Mouse (Mus musculus): ENCODE data around the gene Arhgef1. TPM values are rescaled to one million over a fixed set of nuclear protein-coding genes. Genes with fewer than 3 reads are reported as not detected.

Arhgef1 gene
- polyA plus RNA-seq, 1 experiment: 39.6 TPM

GRCm38 (mm10) chr7:24907211-24907748 is 4.6 kb downstream of the Arhgef1 start:
- H3K27ac ChIP-seq (ENCODE audit: control insufficient read depth, insufficient read depth, low read depth, low read length): no peak overlapping the region
- no peaks in the 10 kb centered on the region for H3K27me3 ChIP-seq (ENCODE audit: control insufficient read depth, insufficient read depth, low read length)
- H3K4me3 ChIP-seq (ENCODE audit: control insufficient read depth, low read depth, low read length): no peak overlapping the region
- no peaks in the 10 kb centered on the region for H3K36me3 ChIP-seq (ENCODE audit: control insufficient read depth, insufficient read depth, low read length)
- peaks cover 3% of the 10 kb centered on the region; the same call in 1 of the 2 replicates for H3K4me1 ChIP-seq (ENCODE audit: control insufficient read depth, insufficient read depth, low read length)
- TF ChIP-seq POLR2A (IDR thresholded peaks at IDR 0.05; ENCODE audit: control insufficient read depth, low read depth, low read length): no peak
- no peak for TF ChIP-seq CTCF (IDR thresholded peaks at IDR 0.05; ENCODE audit: control insufficient read depth, insufficient read depth, insufficient replicate concordance, low read depth, low read length)

- H3K36me3 ChIP-seq (ENCODE audit: control insufficient read depth, insufficient read depth, low read length): no peaks in the 10 kb centered on the region
Measured at GRCm38 (mm10) chr7:24912480-24912879, 9.8 kb downstream of the Arhgef1 start.

GRCm38 (mm10) chr7:24918763-24919323 is 16.1 kb downstream of the Arhgef1 start:
- Histone ChIP-seq H3K4me3 (ENCODE audit: control insufficient read depth, low read depth, low read length) (no peak overlapping the region), H3K27ac (ENCODE audit: control insufficient read depth, insufficient read depth, low read depth, low read length) (no peak overlapping the region), H3K36me3 (ENCODE audit: control insufficient read depth, insufficient read depth, low read length) (no peaks in the 10 kb centered on the region; the same call in 1 of the 2 replicates), H3K4me1 (ENCODE audit: control insufficient read depth, insufficient read depth, low read length) (no peaks in the 10 kb centered on the region), H3K27me3 (ENCODE audit: control insufficient read depth, insufficient read depth, low read length) (no peaks in the 10 kb centered on the region)
- TF ChIP-seq POLR2A (IDR thresholded peaks at IDR 0.05; ENCODE audit: control insufficient read depth, low read depth, low read length) (no peak), CTCF (IDR thresholded peaks at IDR 0.05; ENCODE audit: control insufficient read depth, insufficient read depth, insufficient replicate concordance, low read depth, low read length) (no peak)

More at GRCm38 (mm10) chr7:24912480-24912879, 9.8 kb downstream of the Arhgef1 start:
- Histone ChIP-seq H3K4me3 (ENCODE audit: control insufficient read depth, low read depth, low read length) (no peak overlapping the region), H3K4me1 (ENCODE audit: control insufficient read depth, insufficient read depth, low read length) (no peaks in the 10 kb centered on the region), H3K27me3 (ENCODE audit: control insufficient read depth, insufficient read depth, low read length) (no peaks in the 10 kb centered on the region), H3K27ac (ENCODE audit: control insufficient read depth, insufficient read depth, low read depth, low read length) (no peak overlapping the region)
- TF ChIP-seq CTCF (IDR thresholded peaks at IDR 0.05; ENCODE audit: control insufficient read depth, insufficient read depth, insufficient replicate concordance, low read depth, low read length) (no peak), POLR2A (IDR thresholded peaks at IDR 0.05; ENCODE audit: control insufficient read depth, low read depth, low read length) (no peak)

GRCm38 (mm10) chr7:24919728-24920127 is 17.0 kb downstream of the Arhgef1 start:
- H3K27me3 ChIP-seq (ENCODE audit: control insufficient read depth, insufficient read depth, low read length): no peaks in the 10 kb centered on the region
- H3K4me3 ChIP-seq (ENCODE audit: control insufficient read depth, low read depth, low read length): no peak overlapping the region
- TF ChIP-seq CTCF (IDR thresholded peaks at IDR 0.05; ENCODE audit: control insufficient read depth, insufficient read depth, insufficient replicate concordance, low read depth, low read length): no peak
- no peak for TF ChIP-seq POLR2A (IDR thresholded peaks at IDR 0.05; ENCODE audit: control insufficient read depth, low read depth, low read length)
- H3K4me1 ChIP-seq (ENCODE audit: control insufficient read depth, insufficient read depth, low read length): no peaks in the 10 kb centered on the region
- no peaks in the 10 kb centered on the region; the same call in 1 of the 2 replicates for H3K36me3 ChIP-seq (ENCODE audit: control insufficient read depth, insufficient read depth, low read length)
- H3K27ac ChIP-seq (ENCODE audit: control insufficient read depth, insufficient read depth, low read depth, low read length): no peak overlapping the region

GRCm38 (mm10) chr7:24930475-24930874 is 27.8 kb downstream of the Arhgef1 start:
- H3K4me1 ChIP-seq (ENCODE audit: control insufficient read depth, insufficient read depth, low read length): peaks cover 14% of the 10 kb centered on the region
- no peak overlapping the region for H3K4me3 ChIP-seq (ENCODE audit: control insufficient read depth, low read depth, low read length)
- no peaks in the 10 kb centered on the region; the same call in 1 of the 2 replicates for H3K27me3 ChIP-seq (ENCODE audit: control insufficient read depth, insufficient read depth, low read length)
- H3K36me3 ChIP-seq (ENCODE audit: control insufficient read depth, insufficient read depth, low read length): no peaks in the 10 kb centered on the region
- H3K27ac ChIP-seq (ENCODE audit: control insufficient read depth, insufficient read depth, low read depth, low read length): no peak overlapping the region
- TF ChIP-seq POLR2A (IDR thresholded peaks at IDR 0.05; ENCODE audit: control insufficient read depth, low read depth, low read length) (no peak), CTCF (IDR thresholded peaks at IDR 0.05; ENCODE audit: control insufficient read depth, insufficient read depth, insufficient replicate concordance, low read depth, low read length) (no peak)

GRCm38 (mm10) chr7:24931651-24932050 is 28.9 kb downstream of the Arhgef1 start:
- TF ChIP-seq POLR2A (IDR thresholded peaks at IDR 0.05; ENCODE audit: control insufficient read depth, low read depth, low read length) (no peak), CTCF (IDR thresholded peaks at IDR 0.05; ENCODE audit: control insufficient read depth, insufficient read depth, insufficient replicate concordance, low read depth, low read length) (no peak)
- Histone ChIP-seq H3K27ac (ENCODE audit: control insufficient read depth, insufficient read depth, low read depth, low read length) (no peak overlapping the region), H3K27me3 (ENCODE audit: control insufficient read depth, insufficient read depth, low read length) (no peaks in the 10 kb centered on the region; the same call in 1 of the 2 replicates), H3K4me1 (ENCODE audit: control insufficient read depth, insufficient read depth, low read length) (peaks cover 14% of the 10 kb centered on the region), H3K4me3 (ENCODE audit: control insufficient read depth, low read depth, low read length) (no peak overlapping the region), H3K36me3 (ENCODE audit: control insufficient read depth, insufficient read depth, low read length) (no peaks in the 10 kb centered on the region)

GRCm38 (mm10) chr7:24943641-24944040 is 40.9 kb downstream of the Arhgef1 start:
- Histone ChIP-seq H3K36me3 (ENCODE audit: control insufficient read depth, insufficient read depth, low read length) (no peaks in the 10 kb centered on the region), H3K27me3 (ENCODE audit: control insufficient read depth, insufficient read depth, low read length) (peaks cover 6% of the 10 kb centered on the region), H3K27ac (ENCODE audit: control insufficient read depth, insufficient read depth, low read depth, low read length) (no peak overlapping the region), H3K4me3 (ENCODE audit: control insufficient read depth, low read depth, low read length) (no peak overlapping the region), H3K4me1 (ENCODE audit: control insufficient read depth, insufficient read depth, low read length) (peaks cover 9% of the 10 kb centered on the region)
- TF ChIP-seq CTCF (IDR thresholded peaks at IDR 0.05; ENCODE audit: control insufficient read depth, insufficient read depth, insufficient replicate concordance, low read depth, low read length) (no peak), POLR2A (IDR thresholded peaks at IDR 0.05; ENCODE audit: control insufficient read depth, low read depth, low read length) (no peak)

All from testis, adult 2 months (tissue).